Mouse (Mus musculus): ENCODE data around the gene Lrrc2. TPM values are rescaled to one million over a fixed set of nuclear protein-coding genes. Genes with fewer than 3 reads are reported as not detected.

The Lrrc2 gene
- polyA plus RNA-seq, 1 experiment from 2014 or later: not detected

DNA sequence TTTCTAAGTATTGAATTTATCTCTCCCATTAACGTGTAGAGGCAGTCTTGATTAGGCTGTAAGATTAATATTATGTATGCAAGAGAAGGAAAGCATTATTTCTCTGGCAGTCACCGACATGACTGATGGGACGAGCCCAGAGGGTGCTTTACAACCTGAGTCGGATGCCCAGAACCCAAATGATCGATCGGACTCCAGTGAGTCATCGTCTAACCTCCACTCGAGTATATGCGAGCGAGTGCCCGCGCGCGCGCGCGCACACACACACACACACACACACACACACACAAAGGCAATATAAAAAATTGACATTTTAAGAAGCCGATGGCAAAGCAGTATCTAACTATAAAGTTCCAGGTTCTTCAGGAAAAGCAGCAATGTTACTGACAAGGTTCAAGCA, 6.0 kb upstream of the Lrrc2 start:
- no peak overlapping the region for H3K9ac ChIP-seq (replicated peaks; ENCODE audit: low read depth, low read length)
- 3% methylated on average over 18 of the region's 18 CpGs for whole genome bisulfite sequencing
- H3K9me3 ChIP-seq (ENCODE audit: control insufficient read depth, low read depth, low read length): no peaks in the 10 kb centered on the region
- H3K36me3 ChIP-seq (ENCODE audit: control insufficient read depth, insufficient read depth, low read length): no peaks in the 10 kb centered on the region
- H3K27ac ChIP-seq (ENCODE audit: low read length): no peak overlapping the region
- peaks cover 21% of the 10 kb centered on the region for H3K27me3 ChIP-seq (ENCODE audit: control insufficient read depth, insufficient read depth, low read length)
- no peak for ATAC-seq (ENCODE audit: insufficient number of reproducible peaks, insufficient read depth, low FRiP score, low read depth)
- no peak overlapping the region for H3K4me3 ChIP-seq (ENCODE audit: low read depth, low read length)
- 0 out of 2 replicates have a peak, but pooled peaks cover 5% of the 10 kb centered on the region for H3K4me1 ChIP-seq (ENCODE audit: control insufficient read depth, insufficient read depth, low read length)
- no peak overlapping the region for H3K4me2 ChIP-seq (replicated peaks; ENCODE audit: low read depth, low read length)

DNA sequence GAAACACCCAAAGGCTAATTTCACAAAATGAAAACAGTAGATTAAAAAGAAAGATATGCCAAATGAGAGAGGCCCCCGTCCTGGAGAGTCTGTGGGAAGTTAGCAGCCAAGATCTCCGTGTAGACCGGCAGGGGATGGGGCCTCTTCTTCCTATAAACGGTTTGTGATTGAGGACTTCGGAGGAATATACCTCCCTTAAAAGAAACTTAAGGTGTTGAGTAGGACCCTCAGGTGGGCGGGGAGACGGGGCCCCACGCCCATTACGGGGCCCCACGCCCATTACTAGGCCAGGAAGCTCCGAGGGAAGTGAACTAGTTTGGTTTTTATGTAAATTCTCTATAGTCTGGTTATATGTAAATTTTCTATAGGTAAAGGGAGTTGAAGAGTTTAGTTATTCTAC, 5.4 kb upstream of the Lrrc2 start, which contains the start of gene Tdgf1:
TSS of gene Tdgf1 (minus strand) at position 233 of the 400 bp plus-strand sequence.
- Histone ChIP-seq H3K27me3 (ENCODE audit: control insufficient read depth, insufficient read depth, low read length) (peaks cover 21% of the 10 kb centered on the region), H3K36me3 (ENCODE audit: control insufficient read depth, insufficient read depth, low read length) (no peaks in the 10 kb centered on the region), H3K27ac (ENCODE audit: low read length) (no peak within 1 kb of the TSS), H3K4me3 (ENCODE audit: low read depth, low read length) (no peak within 1 kb of the TSS), H3K9me3 (ENCODE audit: control insufficient read depth, low read depth, low read length) (no peaks in the 10 kb centered on the region), H3K4me1 (ENCODE audit: control insufficient read depth, insufficient read depth, low read length) (0 out of 2 replicates have a peak, but pooled peaks cover 5% of the 10 kb centered on the region), H3K9ac (replicated peaks; ENCODE audit: low read depth, low read length) (no peak within 1 kb of the TSS), H3K4me2 (replicated peaks; ENCODE audit: low read depth, low read length) (no peak within 1 kb of the TSS)
- 9% methylated on average over 11 of the region's 11 CpGs for WGBS
- ATAC-seq (ENCODE audit: insufficient number of reproducible peaks, insufficient read depth, low FRiP score, low read depth): no peak

DNA sequence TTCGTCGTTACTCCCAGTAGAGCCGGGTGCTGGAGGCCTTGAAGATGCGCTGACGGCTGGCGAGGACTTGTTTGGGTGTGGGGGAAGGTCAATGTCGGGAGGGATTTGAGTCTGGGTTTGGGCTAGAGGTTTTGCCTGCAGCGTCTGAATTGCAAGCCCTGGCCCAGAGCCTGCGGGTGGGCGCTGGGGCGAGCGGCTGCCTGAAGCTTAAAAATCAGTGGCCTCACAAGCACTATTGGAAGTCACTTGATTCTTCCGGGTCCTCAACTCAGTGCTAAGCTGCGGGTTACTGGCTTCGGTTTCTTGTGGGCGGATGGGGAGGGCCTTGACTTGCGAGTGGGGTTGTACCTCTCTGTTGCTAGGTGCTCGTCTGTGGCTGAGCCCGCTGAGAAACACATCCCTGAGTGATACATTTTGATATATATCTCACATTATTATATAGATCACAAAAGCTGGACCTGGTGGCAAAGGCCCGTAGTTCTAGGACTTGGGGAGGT, 4.7 kb upstream of the Lrrc2 start:
- Histone ChIP-seq H3K4me2 (replicated peaks; ENCODE audit: low read depth, low read length) (no peak overlapping the region), H3K27ac (ENCODE audit: low read length) (no peak overlapping the region), H3K36me3 (ENCODE audit: control insufficient read depth, insufficient read depth, low read length) (no peaks in the 10 kb centered on the region), H3K4me1 (ENCODE audit: control insufficient read depth, insufficient read depth, low read length) (0 out of 2 replicates have a peak, but pooled peaks cover 5% of the 10 kb centered on the region), H3K9ac (replicated peaks; ENCODE audit: low read depth, low read length) (no peak overlapping the region), H3K9me3 (ENCODE audit: control insufficient read depth, low read depth, low read length) (no peaks in the 10 kb centered on the region), H3K4me3 (ENCODE audit: low read depth, low read length) (no peak overlapping the region), H3K27me3 (ENCODE audit: control insufficient read depth, insufficient read depth, low read length) (peaks cover 21% of the 10 kb centered on the region)
- ATAC-seq (ENCODE audit: insufficient number of reproducible peaks, insufficient read depth, low FRiP score, low read depth): no peak
- 17% methylated on average over 20 of the region's 20 CpGs for WGBS

DNA sequence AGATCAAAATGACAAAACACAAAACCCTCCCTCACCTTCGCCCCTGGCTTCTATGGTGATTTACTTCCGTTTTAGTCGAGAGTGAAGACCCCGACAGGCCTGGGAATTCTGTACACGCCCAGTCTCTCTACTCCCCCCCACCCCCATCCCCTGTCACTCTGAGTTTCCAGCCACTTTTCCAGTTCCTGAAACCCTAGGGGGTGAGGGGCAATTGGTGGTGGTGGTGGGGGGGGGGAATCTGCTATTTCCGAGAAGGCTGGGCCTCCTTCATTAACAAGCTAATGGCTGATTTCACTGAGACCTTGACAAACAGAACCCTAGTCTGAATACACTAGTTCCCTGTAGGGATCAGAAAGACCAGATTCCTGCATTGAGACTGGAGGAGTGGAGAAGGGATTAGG, 4.1 kb upstream of the Lrrc2 start:
- Histone ChIP-seq H3K9me3 (ENCODE audit: control insufficient read depth, low read depth, low read length) (no peaks in the 10 kb centered on the region), H3K27me3 (ENCODE audit: control insufficient read depth, insufficient read depth, low read length) (peaks cover 21% of the 10 kb centered on the region), H3K27ac (ENCODE audit: low read length) (no peak overlapping the region), H3K4me3 (ENCODE audit: low read depth, low read length) (no peak overlapping the region), H3K4me2 (replicated peaks; ENCODE audit: low read depth, low read length) (no peak overlapping the region), H3K9ac (replicated peaks; ENCODE audit: low read depth, low read length) (no peak overlapping the region), H3K4me1 (ENCODE audit: control insufficient read depth, insufficient read depth, low read length) (0 out of 2 replicates have a peak, but pooled peaks cover 5% of the 10 kb centered on the region), H3K36me3 (ENCODE audit: control insufficient read depth, insufficient read depth, low read length) (no peaks in the 10 kb centered on the region)
- ATAC-seq (ENCODE audit: insufficient number of reproducible peaks, insufficient read depth, low FRiP score, low read depth): no peak
- 19% methylated on average over 6 of the region's 6 CpGs for whole genome bisulfite sequencing

DNA sequence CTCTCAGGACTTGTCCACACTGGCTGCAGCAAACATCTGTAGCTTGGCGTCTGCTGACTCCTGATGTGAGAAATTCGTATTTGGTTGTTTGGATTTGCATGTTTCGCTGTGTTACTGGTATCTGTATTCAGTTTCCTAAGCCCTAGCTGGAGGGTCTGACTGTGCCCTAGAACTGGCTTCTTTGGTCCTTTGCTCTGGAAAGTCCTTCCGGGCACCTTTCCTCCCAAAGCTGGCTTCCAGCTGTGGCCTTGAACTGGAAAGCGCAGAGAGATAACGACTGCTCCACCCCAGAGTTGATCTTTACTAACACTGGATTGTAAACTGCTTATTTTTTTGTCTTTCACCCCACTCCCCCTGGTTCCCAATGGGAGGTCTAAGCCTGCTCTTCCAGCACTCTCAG, 3.4 kb upstream of the Lrrc2 start:
- Histone ChIP-seq H3K36me3 (ENCODE audit: control insufficient read depth, insufficient read depth, low read length) (no peaks in the 10 kb centered on the region), H3K9ac (replicated peaks; ENCODE audit: low read depth, low read length) (no peak overlapping the region), H3K4me3 (ENCODE audit: low read depth, low read length) (no peak overlapping the region), H3K9me3 (ENCODE audit: control insufficient read depth, low read depth, low read length) (no peaks in the 10 kb centered on the region), H3K27ac (ENCODE audit: low read length) (no peak overlapping the region), H3K4me1 (ENCODE audit: control insufficient read depth, insufficient read depth, low read length) (0 out of 2 replicates have a peak, but pooled peaks cover 5% of the 10 kb centered on the region), H3K4me2 (replicated peaks; ENCODE audit: low read depth, low read length) (no peak overlapping the region), H3K27me3 (ENCODE audit: control insufficient read depth, insufficient read depth, low read length) (peaks cover 21% of the 10 kb centered on the region)
- 48% methylated on average over 6 of the region's 6 CpGs for WGBS
- no peak for ATAC-seq (ENCODE audit: insufficient number of reproducible peaks, insufficient read depth, low FRiP score, low read depth)

DNA sequence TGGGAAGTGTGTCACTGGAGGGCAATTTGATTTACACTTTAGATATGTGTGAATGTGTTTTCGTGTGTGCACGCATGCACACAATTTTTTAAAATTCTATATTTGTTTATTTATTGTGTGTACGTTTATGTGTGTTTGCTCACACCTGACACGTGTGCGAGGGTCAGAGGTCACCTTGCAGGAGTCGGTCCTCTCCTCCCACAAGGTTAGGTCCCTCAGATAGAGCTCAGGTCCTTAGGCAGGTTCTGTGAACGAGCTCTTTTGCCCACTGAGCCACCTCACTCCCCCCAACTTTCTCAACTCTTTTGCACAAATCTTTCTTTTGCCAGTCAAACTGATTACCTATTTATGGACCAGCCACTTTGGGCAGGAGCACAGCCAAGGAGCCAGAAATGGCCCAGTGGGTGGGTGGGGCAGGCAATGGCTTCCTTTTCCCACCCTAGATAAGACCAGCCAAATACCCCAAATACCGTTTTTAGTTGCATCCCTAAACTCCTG, 2.5 kb upstream of the Lrrc2 start:
- Histone ChIP-seq H3K4me1 (ENCODE audit: control insufficient read depth, insufficient read depth, low read length) (0 out of 2 replicates have a peak, but pooled peaks cover 5% of the 10 kb centered on the region), H3K9ac (replicated peaks; ENCODE audit: low read depth, low read length) (no peak overlapping the region), H3K27ac (ENCODE audit: low read length) (no peak overlapping the region), H3K4me2 (replicated peaks; ENCODE audit: low read depth, low read length) (no peak overlapping the region), H3K36me3 (ENCODE audit: control insufficient read depth, insufficient read depth, low read length) (no peaks in the 10 kb centered on the region), H3K9me3 (ENCODE audit: control insufficient read depth, low read depth, low read length) (no peaks in the 10 kb centered on the region), H3K27me3 (ENCODE audit: control insufficient read depth, insufficient read depth, low read length) (peaks cover 21% of the 10 kb centered on the region), H3K4me3 (ENCODE audit: low read depth, low read length) (no peak overlapping the region)
- WGBS: 56% methylated on average over 8 of the region's 8 CpGs
- no peak for ATAC-seq (ENCODE audit: insufficient number of reproducible peaks, insufficient read depth, low FRiP score, low read depth)

DNA sequence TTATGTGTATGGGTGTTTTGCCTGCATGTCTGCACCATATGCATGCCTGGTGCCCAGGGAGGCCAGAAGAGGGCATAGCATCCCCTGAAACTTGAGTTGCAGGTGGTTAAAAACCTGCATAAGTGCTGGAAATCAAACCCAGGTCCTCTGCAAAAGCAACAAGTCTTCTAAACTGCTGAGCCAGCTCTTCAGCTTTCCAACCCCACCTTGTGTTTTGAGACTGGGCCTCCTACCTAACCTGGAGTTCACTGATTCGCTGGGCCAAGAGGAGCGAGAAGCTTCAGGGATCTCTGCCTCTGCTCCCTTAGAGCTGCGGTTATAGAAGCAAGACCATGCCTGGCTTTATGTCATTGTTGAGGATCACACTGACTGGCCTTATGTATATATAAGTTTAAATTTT, 1.2 kb upstream of the Lrrc2 start:
- Histone ChIP-seq H3K36me3 (ENCODE audit: control insufficient read depth, insufficient read depth, low read length) (no peaks in the 10 kb centered on the region), H3K9me3 (ENCODE audit: control insufficient read depth, low read depth, low read length) (no peaks in the 10 kb centered on the region), H3K27ac (ENCODE audit: low read length) (no peak overlapping the region), H3K27me3 (ENCODE audit: control insufficient read depth, insufficient read depth, low read length) (peaks cover 10% of the 10 kb centered on the region; the same call in 1 of the 2 replicates), H3K4me1 (ENCODE audit: control insufficient read depth, insufficient read depth, low read length) (0 out of 2 replicates have a peak, but pooled peaks cover 4% of the 10 kb centered on the region), H3K9ac (replicated peaks; ENCODE audit: low read depth, low read length) (no peak overlapping the region), H3K4me3 (ENCODE audit: low read depth, low read length) (no peak overlapping the region), H3K4me2 (replicated peaks; ENCODE audit: low read depth, low read length) (no peak overlapping the region)
- WGBS: 97% methylated on average over 3 of the region's 3 CpGs
- ATAC-seq (ENCODE audit: insufficient number of reproducible peaks, insufficient read depth, low FRiP score, low read depth): no peak

DNA sequence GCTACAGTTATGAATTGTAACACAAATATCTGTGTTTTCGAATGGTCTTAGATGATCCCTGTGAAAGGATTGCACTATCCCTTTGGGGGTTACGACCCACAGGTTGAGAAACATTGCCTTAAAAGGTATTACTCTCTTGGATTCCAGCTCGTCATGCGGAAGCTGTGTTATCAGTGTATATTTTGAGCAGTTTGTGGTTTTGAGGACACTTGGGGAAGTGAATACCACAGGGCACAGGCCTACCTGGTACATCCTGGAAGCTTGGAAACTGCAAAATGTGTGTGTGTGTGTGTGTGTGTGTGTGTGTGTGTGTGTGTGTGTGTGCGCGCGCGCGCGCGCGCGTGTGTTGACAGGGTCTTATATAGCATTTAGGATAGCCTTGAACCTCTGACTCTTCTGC, 521 bp downstream of the Lrrc2 start:
- no peaks in the 10 kb centered on the region for H3K36me3 ChIP-seq (ENCODE audit: control insufficient read depth, insufficient read depth, low read length)
- H3K9ac ChIP-seq (replicated peaks; ENCODE audit: low read depth, low read length): no peak overlapping the region
- H3K4me2 ChIP-seq (replicated peaks; ENCODE audit: low read depth, low read length): no peak overlapping the region
- WGBS: 91% methylated on average over 13 of the region's 13 CpGs
- no peak overlapping the region for H3K27ac ChIP-seq (ENCODE audit: low read length)
- no peak overlapping the region for H3K4me3 ChIP-seq (ENCODE audit: low read depth, low read length)
- H3K9me3 ChIP-seq (ENCODE audit: control insufficient read depth, low read depth, low read length): no peaks in the 10 kb centered on the region
- H3K4me1 ChIP-seq (ENCODE audit: control insufficient read depth, insufficient read depth, low read length): no peaks in the 10 kb centered on the region
- ATAC-seq (ENCODE audit: insufficient number of reproducible peaks, insufficient read depth, low FRiP score, low read depth): no peak
- no peaks in the 10 kb centered on the region for H3K27me3 ChIP-seq (ENCODE audit: control insufficient read depth, insufficient read depth, low read length)

DNA sequence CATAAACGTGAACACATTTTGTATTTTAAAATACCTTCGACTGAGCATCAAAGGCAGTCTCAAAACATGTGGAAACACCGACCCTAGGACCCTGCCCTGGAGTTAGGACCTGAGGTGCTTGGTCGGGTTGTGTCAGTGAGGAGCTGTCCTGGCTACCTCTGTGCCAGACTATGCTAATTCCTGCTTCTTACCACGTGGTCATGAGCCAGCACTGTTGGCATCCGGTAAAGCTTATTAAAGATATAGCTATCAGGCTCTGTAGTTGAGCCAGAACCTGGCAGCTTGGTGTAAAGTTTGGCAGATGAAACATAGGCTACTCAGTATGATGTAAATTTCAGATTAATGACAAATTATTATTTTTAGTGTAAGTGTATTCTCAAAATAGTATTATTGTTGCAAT, 1.1 kb downstream of the Lrrc2 start:
- no peak overlapping the region for H3K27ac ChIP-seq (ENCODE audit: low read length)
- H3K4me3 ChIP-seq (ENCODE audit: low read depth, low read length): no peak overlapping the region
- H3K9me3 ChIP-seq (ENCODE audit: control insufficient read depth, low read depth, low read length): no peaks in the 10 kb centered on the region
- WGBS: 60% methylated on average over 6 of the region's 6 CpGs
- H3K4me2 ChIP-seq (replicated peaks; ENCODE audit: low read depth, low read length): no peak overlapping the region
- H3K27me3 ChIP-seq (ENCODE audit: control insufficient read depth, insufficient read depth, low read length): no peaks in the 10 kb centered on the region
- H3K4me1 ChIP-seq (ENCODE audit: control insufficient read depth, insufficient read depth, low read length): no peaks in the 10 kb centered on the region
- no peak for ATAC-seq (ENCODE audit: insufficient number of reproducible peaks, insufficient read depth, low FRiP score, low read depth)
- H3K36me3 ChIP-seq (ENCODE audit: control insufficient read depth, insufficient read depth, low read length): no peaks in the 10 kb centered on the region
- no peak overlapping the region for H3K9ac ChIP-seq (replicated peaks; ENCODE audit: low read depth, low read length)
